In the genomic region with DNA sequence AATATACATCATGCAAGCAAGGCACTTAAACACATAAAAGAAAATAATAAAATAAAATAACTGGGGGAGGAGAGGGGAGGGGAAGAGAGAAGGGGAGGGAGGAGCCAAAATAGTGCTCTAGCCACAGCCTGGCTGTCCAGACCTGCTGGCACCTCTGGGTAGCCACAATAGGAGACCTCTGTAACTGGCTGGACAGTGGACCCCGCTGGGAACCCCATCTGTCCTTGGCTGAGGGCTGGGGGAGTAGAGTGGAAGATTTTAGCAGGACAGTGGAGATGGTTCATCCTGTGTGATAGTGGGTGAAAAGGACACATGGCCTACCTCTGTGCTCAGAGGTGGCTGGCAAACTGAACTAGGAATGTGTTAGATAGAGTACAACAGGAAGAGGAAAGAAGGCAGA, we compare ENCODE assay signal across 22 mouse cellular contexts. TPM values are rescaled to one million over a fixed set of nuclear protein-coding genes. Genes with fewer than 3 reads are reported as not detected.
A peak's percentile ranks its signal among the peaks of the same experiment; 100 is the strongest.
DNase-seq lines count a peak whose midpoint lies in the region; ATAC-seq lines count a peak whose summit lies in the region.
"Had no signal": no experiment of that assay in that cellular context is flagged by ENCODE, and none has a peak within 500 bp of the region (broad histone marks: within the 10 kb centered on the region; RNA-seq: fewer than 3 reads in every experiment).

No protein-coding gene starts in this region.

- H3K4me3 ChIP-seq in midbrain, embryonic 12.5 days: no peak overlapping the region
- no peak overlapping the region for H3K4me3 ChIP-seq in midbrain, embryonic 10.5 days

- peaks cover 12% of the 10 kb centered on the region for H3K27me3 ChIP-seq in midbrain, embryonic 12.5 days
- H3K27me3 ChIP-seq in midbrain, embryonic 10.5 days (ENCODE audit: low read depth, poor library complexity, severe bottlenecking): peaks cover 18% of the 10 kb centered on the region
- H3K27me3 ChIP-seq: Patski had no signal

- no peak overlapping the region for H3K27ac ChIP-seq in midbrain, embryonic 12.5 days (replicated peaks)
- no peak overlapping the region for H3K27ac ChIP-seq in midbrain, embryonic 10.5 days (replicated peaks)

- no peak overlapping the region for H3K9ac ChIP-seq in midbrain, embryonic 12.5 days (replicated peaks)

- WGBS in midbrain, embryonic 12.5 days: 70% methylated on average over 1 of the region's 1 CpGs
- 62% methylated on average over 1 of the region's 1 CpGs for WGBS in midbrain, embryonic 10.5 days

- 0 out of 2 replicates have a peak, but pooled peaks have one; percentile 30 for ATAC-seq in midbrain, embryonic 12.5 days (ENCODE audit: low FRiP score, low read depth)
- ATAC-seq: activated CD4-positive, CD25-positive, alpha-beta regulatory T cell, adult 4 months; CD4-positive, CD25-positive, alpha-beta regulatory T cell, adult 4 months; Patski had no signal

- no peak overlapping the region for H3K4me2 ChIP-seq in midbrain, embryonic 12.5 days (replicated peaks)

- peaks cover 5% of the 10 kb centered on the region; the same call in 1 of the 2 replicates for H3K4me1 ChIP-seq in midbrain, embryonic 12.5 days
- H3K4me1 ChIP-seq in midbrain, embryonic 10.5 days: peaks cover 12% of the 10 kb centered on the region

- H3K9me3 ChIP-seq in midbrain, embryonic 12.5 days: no peaks in the 10 kb centered on the region
- H3K9me3 ChIP-seq in midbrain, embryonic 10.5 days (replicated peaks): no peaks in the 10 kb centered on the region
- H3K9me3 ChIP-seq: G1E had no signal

- no peaks in the 10 kb centered on the region for H3K36me3 ChIP-seq in midbrain, embryonic 12.5 days
- H3K36me3 ChIP-seq in midbrain, embryonic 10.5 days: no peaks in the 10 kb centered on the region
- H3K36me3 ChIP-seq: G1E had no signal

- peak; percentile 61 to 66 for DNase-seq in cerebellum, postnatal 10 days
- DNase-seq in cerebellum, adult 11-12 months: no peak
- DNase-seq in cerebellum, postnatal 14 days: peak; percentile 33 to 45
- no peak for DNase-seq in cerebellum, adult 18-20 months
- no peak for DNase-seq in midbrain, embryonic 10.5 days (ENCODE audit: low spot score)
- DNase-seq: adrenal gland, adult 2 months; adrenal gland, adult 8-10 months; adrenal gland, postnatal 10 days; adrenal gland, postnatal 14 days; adrenal gland, postnatal 25 days; adrenal gland, postnatal 36 days; B cell, adult 2 months; cerebellum, adult 11 months; cerebellum, adult 2 months; cerebellum, adult 8-10 months had no signal

RNA-seq across cellular contexts. Expression of a gene that starts 1.1 kb away (rescaled TPM):
- polyA plus RNA-seq in midbrain, embryonic 12.5 days (2016; fragmentation: Nextera tagmentation; extraction: Ambion mirVana): 0.17 and 0.35 TPM in 2 replicates
- polyA plus RNA-seq in midbrain, embryonic 10.5 days (2016; fragmentation: Nextera tagmentation; extraction: Ambion mirVana): 0.12 and 0.19 TPM in 2 replicates
- polyA plus RNA-seq: C2C12 had no signal

RNA-seq across cellular contexts. Expression of a gene that starts 2.8 kb away (rescaled TPM):
- polyA plus RNA-seq in midbrain, embryonic 12.5 days (2016; fragmentation: Nextera tagmentation; extraction: Ambion mirVana): not detected in 2 replicates
- 0.12 and 0.14 TPM in 2 replicates for polyA plus RNA-seq in midbrain, embryonic 10.5 days (2016; fragmentation: Nextera tagmentation; extraction: Ambion mirVana)
- polyA plus RNA-seq: activated CD4-positive, CD25-positive, alpha-beta regulatory T cell, adult 4 months; brain, embryonic 14.5 days; C2C12; CD4-positive, CD25-positive, alpha-beta regulatory T cell, adult 4 months; G1E had no signal

RNA-seq across cellular contexts. Expression of a gene that starts 24.6 kb away (rescaled TPM):
- polyA plus RNA-seq in midbrain, embryonic 12.5 days (2016; fragmentation: Nextera tagmentation; extraction: Ambion mirVana): 1.2 and 1.4 TPM in 2 replicates
- polyA plus RNA-seq in midbrain, embryonic 10.5 days (2016; fragmentation: Nextera tagmentation; extraction: Ambion mirVana): 2.2 and 2.6 TPM in 2 replicates
- polyA plus RNA-seq: G1E had no signal

RNA-seq across cellular contexts. Expression of a gene that starts 34.6 kb away (rescaled TPM):
- polyA plus RNA-seq in midbrain, embryonic 12.5 days (2016; fragmentation: Nextera tagmentation; extraction: Ambion mirVana): 104 and 116 TPM in 2 replicates
- polyA plus RNA-seq in midbrain, embryonic 10.5 days (2016; fragmentation: Nextera tagmentation; extraction: Ambion mirVana): 203 and 242 TPM in 2 replicates

Comparison
In these comparisons a context has a peak if more than half of its experiments do, and no peak if none do; other contexts are left out.
1. DNase-seq: peak in cerebellum, postnatal 10 days (2 of 2) and cerebellum, postnatal 14 days (2 of 2); none in cerebellum, adult 11-12 months (single experiment), cerebellum, adult 18-20 months (0 of 2) and midbrain, embryonic 10.5 days (single experiment).